Mouse (Mus musculus) liver, adult 2 months (tissue): Measurements from ENCODE around the gene Tbx10. TPM values are rescaled to one million over a fixed set of nuclear protein-coding genes. Genes with fewer than 3 reads are reported as not detected.

Experiments used
- DNase-seq: peaks from one replicate; pipeline ENCODE4 v3.0.0-alpha.2; 2011; ENCODE audit warnings: low read depth, low spot score; ENCODE audit errors: extremely low read depth
- H3K27ac ChIP-seq: fragments of 200-500 bp; replicated peaks from 2 replicates; pipeline ENCODE4 v1.5.1; 2012; ENCODE audit warnings: low read depth, mild to moderate bottlenecking, control low read depth, inconsistent platforms, low read length; ENCODE audit not compliant: insufficient read depth
- H3K27me3 ChIP-seq: fragments of 200-500 bp; 2 replicates; pipeline ENCODE4 v1.6.1; 2012; ENCODE audit warnings: mild to moderate bottlenecking, moderate library complexity, low read length, inconsistent platforms; ENCODE audit not compliant: control insufficient read depth, insufficient read depth
- H3K36me3 ChIP-seq: fragments of 200-500 bp; 2 replicates; pipeline ENCODE4 v1.6.1; 2012; ENCODE audit warnings: low read length, inconsistent platforms; ENCODE audit not compliant: control insufficient read depth, insufficient read depth
- H3K4me1 ChIP-seq: fragments of 200-500 bp; 2 replicates; pipeline ENCODE4 v1.6.1; 2011; ENCODE audit warnings: low read length; ENCODE audit not compliant: control insufficient read depth, insufficient read depth
- H3K4me3 ChIP-seq: fragments of 200-500 bp; 2 replicates; pipeline ENCODE4 v1.5.1; 2011; ENCODE audit warnings: low read depth, mild to moderate bottlenecking, control low read depth, low read length, moderate library complexity; ENCODE audit not compliant: insufficient read depth
- H3K79me2 ChIP-seq: fragments of 200-500 bp; 2 replicates; pipeline ENCODE4 v1.6.1; 2012; ENCODE audit warnings: inconsistent platforms, mild to moderate bottlenecking, low read length, moderate library complexity; ENCODE audit not compliant: control insufficient read depth, insufficient read depth
- H3K9ac ChIP-seq: fragments of 200-500 bp; 2 replicates; pipeline ENCODE4 v1.6.1; 2012; ENCODE audit warnings: low read depth, mild to moderate bottlenecking, control low read depth, inconsistent platforms, low read length
- CTCF ChIP-seq: fragments of 200-500 bp; IDR thresholded peaks from 2 replicates; pipeline ENCODE4 v1.5.1; 2011; ENCODE audit warnings: low read depth, low read length, control low read depth
- POLR2A ChIP-seq: fragments of 200-500 bp; IDR thresholded peaks from 2 replicates; pipeline ENCODE4 v1.6.1; 2011; ENCODE audit warnings: low read length, control low read depth; ENCODE audit not compliant: insufficient read depth; ENCODE audit errors: extremely low read depth
- WGBS: fragments of 180-500 bp; shearing (Covaris S2); methylation state at CpG from one replicate; pipeline ENCODE4 v1.1.7; 2018; 5-methylcytosine and 5-hydroxymethylcytosine counted together
- polyA plus RNA-seq: library from polyadenylated mRNA; depleted of rRNA; stranded (reverse); fragments of >200 nt; gene quantifications from 2 replicates; pipeline ENCODE4 v1.2.3, GENCODE M21; 2012
- total RNA-seq: library from RNA; depleted of rRNA; stranded (reverse); fragments of >200 nt; gene quantifications from 2 replicates; pipeline ENCODE4 v1.2.3, GENCODE M21; 2014

The Tbx10 gene
- total and polyA plus RNA-seq, 2 experiments, result not detected

- Histone ChIP-seq H3K27me3 (no peaks in the 10 kb centered on the region), H3K36me3 (peaks cover 17% of the 10 kb centered on the region; the same call in 1 of the 2 replicates), H3K4me1 (peaks cover 9% of the 10 kb centered on the region), H3K4me3 (no peak overlapping the region), H3K9ac (no peak overlapping the region), H3K79me2 (no peaks in the 10 kb centered on the region; the same call in 1 of the 2 replicates), H3K27ac (no peak overlapping the region)
- 95% methylated on average over 5 of the region's 5 CpGs for WGBS
- DNase-seq, result no peak
- TF ChIP-seq POLR2A, result no peak
- no peak for TF ChIP-seq CTCF
These were observed 18.5 kb downstream of the Tbx10 start for GRCm38 (mm10) chr19:4011086-4011485.

- Histone ChIP-seq H3K4me1 (peaks cover 9% of the 10 kb centered on the region), H3K36me3 (peaks cover 13% of the 10 kb centered on the region; the same call in 1 of the 2 replicates), H3K9ac (peak within 1 kb of the TSS; percentile 91), H3K27ac (peak within 1 kb of the TSS; percentile 78), H3K79me2 (no peaks in the 10 kb centered on the region; the same call in 1 of the 2 replicates), H3K4me3 (peak within 1 kb of the TSS; percentile 94), H3K27me3 (no peaks in the 10 kb centered on the region)
- peak; percentile 99 for DNase-seq
- under 1% methylated on average over 45 of the region's 45 CpGs for WGBS
- peak; percentile 63 for TF ChIP-seq CTCF
- TF ChIP-seq POLR2A, result peak; percentile 81
These were observed 20.0 kb downstream of the Tbx10 start, which contains the start of gene Ndufv1 for GRCm38 (mm10) chr19:4012432-4013022. Gene Ndufv1, minus strand, starts transcription at chr19:4012806.

- peaks cover 9% of the 10 kb centered on the region for H3K4me1 ChIP-seq
- H3K79me2 ChIP-seq, result no peaks in the 10 kb centered on the region; the same call in 1 of the 2 replicates
- no peak for TF ChIP-seq POLR2A
- no peaks in the 10 kb centered on the region for H3K27me3 ChIP-seq
- peak overlapping the region; percentile 38 for H3K4me3 ChIP-seq
- no peak for DNase-seq
- peak overlapping the region; percentile 30; the same call in 1 of the 2 replicates for H3K27ac ChIP-seq
- peak overlapping the region; percentile 71 for H3K9ac ChIP-seq
- 25% methylated on average over 9 of the region's 9 CpGs for WGBS
- peaks cover 12% of the 10 kb centered on the region; the same call in 1 of the 2 replicates for H3K36me3 ChIP-seq
These were observed 20.5 kb downstream of the Tbx10 start for GRCm38 (mm10) chr19:4013066-4013465.

- TF ChIP-seq CTCF (no peak), POLR2A (no peak)
- H3K27ac ChIP-seq, result no peak overlapping the region
- peaks cover 20% of the 10 kb centered on the region for H3K4me1 ChIP-seq
These were observed 22.2 kb downstream of the Tbx10 start for GRCm38 (mm10) chr19:4014802-4015201.

GRCm38 (mm10) chr19:4015635-4016034 is 23.1 kb downstream of the Tbx10 start:
- H3K79me2 ChIP-seq, result no peaks in the 10 kb centered on the region; the same call in 1 of the 2 replicates
- TF ChIP-seq POLR2A (no peak), CTCF (no peak)
- no peaks in the 10 kb centered on the region for H3K36me3 ChIP-seq
- no peak overlapping the region for H3K27ac ChIP-seq
- peaks cover 22% of the 10 kb centered on the region for H3K4me1 ChIP-seq
- no peak for DNase-seq
- no peaks in the 10 kb centered on the region for H3K27me3 ChIP-seq
- H3K9ac ChIP-seq, result no peak overlapping the region
- WGBS, result 81% methylated on average over 5 of the region's 5 CpGs
- no peak overlapping the region for H3K4me3 ChIP-seq

More at GRCm38 (mm10) chr19:4014802-4015201, 22.2 kb downstream of the Tbx10 start:
- Histone ChIP-seq H3K36me3 (no peaks in the 10 kb centered on the region), H3K4me3 (no peak overlapping the region), H3K9ac (no peak overlapping the region), H3K27me3 (no peaks in the 10 kb centered on the region), H3K79me2 (no peaks in the 10 kb centered on the region; the same call in 1 of the 2 replicates)
- no peak for DNase-seq

GRCm38 (mm10) chr19:4017921-4018587 is 25.5 kb downstream of the Tbx10 start:
- DNase-seq, result no peak
- H3K9ac ChIP-seq, result no peak overlapping the region
- no peaks in the 10 kb centered on the region for H3K79me2 ChIP-seq
- H3K4me1 ChIP-seq, result peaks cover 20% of the 10 kb centered on the region
- no peaks in the 10 kb centered on the region for H3K36me3 ChIP-seq
- no peak for TF ChIP-seq CTCF
- TF ChIP-seq POLR2A, result no peak
- H3K27me3 ChIP-seq, result no peaks in the 10 kb centered on the region
- H3K4me3 ChIP-seq, result no peak overlapping the region
- peak overlapping the region; percentile 26; the same call in 1 of the 2 replicates for H3K27ac ChIP-seq
- WGBS, result 83% methylated on average over 10 of the region's 10 CpGs
